Mouse (Mus musculus): Measurements from ENCODE around the gene Il7r.
"Not testable (repeated sequence)": the region's sequence is repeated elsewhere in the genome, so short reads cannot be mapped to it uniquely, and the experiment has no call there.

Gene Il7r

GRCm38 (mm10) chr15:9530076-9530475, at the start of gene Il7r:
Gene Il7r (minus strand): TSS chr15:9530176.
- DNase-seq = no peak

- DNase-seq = peak; percentile 25 to 38
These were observed 47.3 kb upstream of the Il7r start for GRCm38 (mm10) chr15:9577303-9577702.

GRCm38 (mm10) chr15:9574796-9575195, 44.8 kb upstream of the Il7r start:
- peak; percentile 28 to 29 for DNase-seq

GRCm38 (mm10) chr15:9573361-9573760, 43.4 kb upstream of the Il7r start:
- DNase-seq = no peak

GRCm38 (mm10) chr15:9572664-9573063, 42.7 kb upstream of the Il7r start:
- DNase-seq = no peak

GRCm38 (mm10) chr15:9571896-9572295, 41.9 kb upstream of the Il7r start:
- no peak for DNase-seq

GRCm38 (mm10) chr15:9567316-9567715, 37.3 kb upstream of the Il7r start:
- DNase-seq = no peak

GRCm38 (mm10) chr15:9565396-9565795, 35.4 kb upstream of the Il7r start:
- no peak for DNase-seq

GRCm38 (mm10) chr15:9564156-9564555, 34.2 kb upstream of the Il7r start:
- no peak for DNase-seq

- not testable (repeated sequence) for DNase-seq
These were observed 27.3 kb upstream of the Il7r start for GRCm38 (mm10) chr15:9557264-9557663.

- no peak for DNase-seq
These were observed 19.0 kb upstream of the Il7r start for GRCm38 (mm10) chr15:9548951-9549350.

- no peak for DNase-seq
These were observed 5.2 kb upstream of the Il7r start for GRCm38 (mm10) chr15:9535200-9535599.

- DNase-seq = peak; percentile 41 to 42
These were observed 3.5 kb upstream of the Il7r start for GRCm38 (mm10) chr15:9533356-9533902.

GRCm38 (mm10) chr15:9529646-9530045, 330 bp downstream of the Il7r start:
- peak; percentile 47 to 53 for DNase-seq

GRCm38 (mm10) chr15:9528186-9528935, 1.6 kb downstream of the Il7r start:
- DNase-seq = peak; percentile 42 to 46

- DNase-seq = no peak
These were observed 3.6 kb downstream of the Il7r start for GRCm38 (mm10) chr15:9526412-9526811.

GRCm38 (mm10) chr15:9524907-9525306, 5.1 kb downstream of the Il7r start:
- DNase-seq = no peak

GRCm38 (mm10) chr15:9523956-9524355, 6.0 kb downstream of the Il7r start:
- DNase-seq = no peak

GRCm38 (mm10) chr15:9523059-9523458, 6.9 kb downstream of the Il7r start:
- no peak for DNase-seq

- no peak for DNase-seq
These were observed 37.9 kb downstream of the Il7r start for GRCm38 (mm10) chr15:9492077-9492476.

GRCm38 (mm10) chr15:9489417-9490118, 40.4 kb downstream of the Il7r start:
- DNase-seq = no peak

- no peak for DNase-seq
These were observed 56.8 kb downstream of the Il7r start for GRCm38 (mm10) chr15:9473188-9473587.

- no peak for DNase-seq
These were observed 57.4 kb downstream of the Il7r start for GRCm38 (mm10) chr15:9472618-9473017.

GRCm38 (mm10) chr15:9472167-9472566, 57.8 kb downstream of the Il7r start:
- DNase-seq = no peak

Data from B cell, adult 2 months (primary cell).